Mouse (Mus musculus) heart, postnatal 0 days (tissue): Measurements from ENCODE around the gene Fam131b.

ENCODE experiments used
- CTCF ChIP-seq: IDR thresholded peaks from 2 replicates; pipeline ENCODE4 v1.5.1; 2016; ENCODE audit warnings: antibody characterized with exemption, control low read depth, low read depth
- EP300 ChIP-seq: IDR thresholded peaks from 2 replicates; pipeline ENCODE4 v1.6.1; 2016; ENCODE audit warnings: antibody characterized with exemption, low read depth

- TF ChIP-seq CTCF, result no peak
- no peak for TF ChIP-seq EP300
These were observed 31.6 kb upstream of the Fam131b start for GRCm38 (mm10) chr6:42355794-42356600.
